Mouse (Mus musculus): ENCODE data around the gene Car10. TPM values are rescaled to one million over a fixed set of nuclear protein-coding genes. Genes with fewer than 3 reads are reported as not detected.

Car10 gene
- polyA plus RNA-seq, 1 experiment from 2014 or later = 3.6 TPM

DNA sequence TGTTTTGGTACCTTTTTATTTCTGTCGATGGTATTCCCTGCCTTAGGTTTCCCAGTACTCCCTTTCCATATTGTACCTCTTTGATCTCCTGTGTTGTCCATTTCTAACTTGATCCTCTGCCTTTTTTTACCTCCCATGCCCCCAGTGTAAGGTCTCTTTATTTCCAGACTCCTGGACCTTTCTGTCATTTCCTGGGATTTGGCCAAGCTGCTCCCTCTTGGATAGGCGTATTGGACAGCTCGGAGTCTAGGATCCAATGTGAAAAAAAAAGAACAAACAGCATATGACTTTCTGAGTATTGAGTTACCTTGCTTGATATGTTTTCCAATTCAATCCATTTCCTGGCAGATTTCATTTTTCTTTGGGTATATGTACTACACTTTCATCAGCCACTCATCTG, 102.2 kb downstream of the Car10 start:
- ATAC-seq (ENCODE audit: insufficient read depth, low FRiP score, low TSS enrichment) (no peak), DNase-seq (ENCODE audit: low spot score) (no peak)
- no peak overlapping the region for H3K9ac ChIP-seq (ENCODE audit: low read length)
- no peak overlapping the region for H3K4me3 ChIP-seq (ENCODE audit: low read depth, low read length)
- no peaks in the 10 kb centered on the region for H3K4me1 ChIP-seq (ENCODE audit: control insufficient read depth, insufficient read depth, low read length)
- H3K36me3 ChIP-seq (ENCODE audit: control insufficient read depth, insufficient read depth, low read length) = no peaks in the 10 kb centered on the region
- H3K27me3 ChIP-seq (ENCODE audit: control insufficient read depth, insufficient read depth, low read length) = no peaks in the 10 kb centered on the region
- no peak overlapping the region for H3K27ac ChIP-seq (ENCODE audit: low read depth, low read length)
- WGBS = 96% methylated on average over 3 of the region's 3 CpGs
- no peak overlapping the region for H3K4me2 ChIP-seq (ENCODE audit: low read depth)
- no peaks in the 10 kb centered on the region for H3K9me3 ChIP-seq (ENCODE audit: control insufficient read depth, low read length)

- Histone ChIP-seq H3K9me3 (ENCODE audit: control insufficient read depth, low read length) (no peaks in the 10 kb centered on the region), H3K4me2 (ENCODE audit: low read depth) (no peak overlapping the region), H3K4me1 (ENCODE audit: control insufficient read depth, insufficient read depth, low read length) (no peaks in the 10 kb centered on the region), H3K27me3 (ENCODE audit: control insufficient read depth, insufficient read depth, low read length) (no peaks in the 10 kb centered on the region), H3K36me3 (ENCODE audit: control insufficient read depth, insufficient read depth, low read length) (no peaks in the 10 kb centered on the region), H3K9ac (ENCODE audit: low read length) (no peak overlapping the region), H3K27ac (ENCODE audit: low read depth, low read length) (no peak overlapping the region), H3K4me3 (ENCODE audit: low read depth, low read length) (no peak overlapping the region)
- DNase-seq (ENCODE audit: low spot score) (no peak), ATAC-seq (ENCODE audit: insufficient read depth, low FRiP score, low TSS enrichment) (no peak)
Observed at GRCm38 (mm10) chr11:93217457-93217856, 119.6 kb downstream of the Car10 start.

- H3K4me3 ChIP-seq (ENCODE audit: low read depth, low read length) = no peak overlapping the region
- no peaks in the 10 kb centered on the region for H3K36me3 ChIP-seq (ENCODE audit: control insufficient read depth, insufficient read depth, low read length)
- no peaks in the 10 kb centered on the region for H3K27me3 ChIP-seq (ENCODE audit: control insufficient read depth, insufficient read depth, low read length)
- H3K27ac ChIP-seq (ENCODE audit: low read depth, low read length) = no peak overlapping the region
- H3K9ac ChIP-seq (ENCODE audit: low read length) = no peak overlapping the region
- H3K9me3 ChIP-seq (ENCODE audit: control insufficient read depth, low read length) = no peaks in the 10 kb centered on the region
- H3K4me1 ChIP-seq (ENCODE audit: control insufficient read depth, insufficient read depth, low read length) = no peaks in the 10 kb centered on the region
- no peak for ATAC-seq (ENCODE audit: insufficient read depth, low FRiP score, low TSS enrichment)
- DNase-seq (ENCODE audit: low spot score) = no peak
- no peak overlapping the region for H3K4me2 ChIP-seq (ENCODE audit: low read depth)
Observed at GRCm38 (mm10) chr11:93230057-93230456, 132.2 kb downstream of the Car10 start.

GRCm38 (mm10) chr11:93249771-93250265, 152.0 kb downstream of the Car10 start:
- Histone ChIP-seq H3K9ac (ENCODE audit: low read length) (no peak overlapping the region), H3K27me3 (ENCODE audit: control insufficient read depth, insufficient read depth, low read length) (no peaks in the 10 kb centered on the region), H3K4me1 (ENCODE audit: control insufficient read depth, insufficient read depth, low read length) (no peaks in the 10 kb centered on the region), H3K4me2 (ENCODE audit: low read depth) (no peak overlapping the region), H3K4me3 (ENCODE audit: low read depth, low read length) (no peak overlapping the region), H3K9me3 (ENCODE audit: control insufficient read depth, low read length) (no peaks in the 10 kb centered on the region), H3K36me3 (ENCODE audit: control insufficient read depth, insufficient read depth, low read length) (no peaks in the 10 kb centered on the region), H3K27ac (ENCODE audit: low read depth, low read length) (no peak overlapping the region)
- no peak for DNase-seq (ENCODE audit: low spot score)
- WGBS = 88% methylated on average over 6 of the region's 6 CpGs
- ATAC-seq (ENCODE audit: insufficient read depth, low FRiP score, low TSS enrichment) = no peak

DNA sequence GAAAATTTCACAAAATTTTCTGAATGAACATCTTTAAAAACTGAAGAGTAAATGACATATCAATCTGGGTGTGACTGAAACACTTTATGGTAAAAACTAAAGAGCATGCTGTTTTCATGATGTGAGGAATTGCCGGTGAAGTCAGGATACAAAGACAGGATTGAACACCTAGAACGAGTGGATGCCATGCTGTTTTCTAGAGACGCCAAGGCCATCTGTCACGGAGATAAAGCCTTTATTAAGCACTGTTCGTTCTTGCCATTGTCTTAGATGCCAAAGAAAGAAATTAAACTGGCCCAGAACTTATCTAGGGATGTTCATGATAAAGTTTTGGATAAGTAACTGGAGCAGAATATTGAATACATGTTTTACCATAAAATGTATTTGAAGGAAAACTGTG, 153.9 kb downstream of the Car10 start:
- Histone ChIP-seq H3K4me2 (ENCODE audit: low read depth) (no peak overlapping the region), H3K9ac (ENCODE audit: low read length) (no peak overlapping the region), H3K4me3 (ENCODE audit: low read depth, low read length) (no peak overlapping the region), H3K9me3 (ENCODE audit: control insufficient read depth, low read length) (no peaks in the 10 kb centered on the region), H3K27me3 (ENCODE audit: control insufficient read depth, insufficient read depth, low read length) (no peaks in the 10 kb centered on the region), H3K36me3 (ENCODE audit: control insufficient read depth, insufficient read depth, low read length) (no peaks in the 10 kb centered on the region), H3K27ac (ENCODE audit: low read depth, low read length) (no peak overlapping the region), H3K4me1 (ENCODE audit: control insufficient read depth, insufficient read depth, low read length) (no peaks in the 10 kb centered on the region)
- no peak for DNase-seq (ENCODE audit: low spot score)
- WGBS = 82% methylated on average over 5 of the region's 5 CpGs
- no peak for ATAC-seq (ENCODE audit: insufficient read depth, low FRiP score, low TSS enrichment)

GRCm38 (mm10) chr11:93263979-93264378, 166.2 kb downstream of the Car10 start:
- Histone ChIP-seq H3K4me1 (ENCODE audit: control insufficient read depth, insufficient read depth, low read length) (no peaks in the 10 kb centered on the region), H3K4me2 (ENCODE audit: low read depth) (no peak overlapping the region), H3K9ac (ENCODE audit: low read length) (no peak overlapping the region), H3K36me3 (ENCODE audit: control insufficient read depth, insufficient read depth, low read length) (no peaks in the 10 kb centered on the region), H3K27me3 (ENCODE audit: control insufficient read depth, insufficient read depth, low read length) (no peaks in the 10 kb centered on the region), H3K9me3 (ENCODE audit: control insufficient read depth, low read length) (no peaks in the 10 kb centered on the region), H3K27ac (ENCODE audit: low read depth, low read length) (no peak overlapping the region), H3K4me3 (ENCODE audit: low read depth, low read length) (no peak overlapping the region)
- 75% methylated on average over 3 of the region's 3 CpGs for WGBS
- ATAC-seq (ENCODE audit: insufficient read depth, low FRiP score, low TSS enrichment) (no peak), DNase-seq (ENCODE audit: low spot score) (no peak)

DNA sequence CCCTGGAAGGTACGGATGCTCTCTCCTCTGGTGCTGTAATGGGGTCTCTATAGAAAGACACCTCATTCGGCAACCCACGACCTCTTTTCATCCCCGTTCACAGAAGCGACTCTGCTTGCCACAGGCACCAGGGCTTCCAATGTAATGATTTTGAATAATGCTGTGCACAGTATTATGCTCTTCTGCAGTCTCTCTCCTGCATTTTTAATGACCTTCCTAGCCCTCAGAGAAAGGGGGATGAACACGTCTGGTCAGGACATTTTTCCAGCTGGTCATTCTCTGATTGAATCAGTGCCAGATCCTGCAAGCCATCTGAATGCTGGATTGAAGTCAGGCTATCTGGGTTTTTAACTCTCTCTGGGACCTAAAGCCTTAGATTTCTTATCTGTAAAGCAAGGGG, 174.2 kb downstream of the Car10 start:
- ATAC-seq (ENCODE audit: insufficient read depth, low FRiP score, low TSS enrichment) (no peak), DNase-seq (ENCODE audit: low spot score) (no peak)
- Histone ChIP-seq H3K4me3 (ENCODE audit: low read depth, low read length) (no peak overlapping the region), H3K4me1 (ENCODE audit: control insufficient read depth, insufficient read depth, low read length) (no peaks in the 10 kb centered on the region), H3K36me3 (ENCODE audit: control insufficient read depth, insufficient read depth, low read length) (no peaks in the 10 kb centered on the region), H3K27ac (ENCODE audit: low read depth, low read length) (no peak overlapping the region), H3K27me3 (ENCODE audit: control insufficient read depth, insufficient read depth, low read length) (no peaks in the 10 kb centered on the region), H3K9ac (ENCODE audit: low read length) (no peak overlapping the region), H3K9me3 (ENCODE audit: control insufficient read depth, low read length) (no peaks in the 10 kb centered on the region), H3K4me2 (ENCODE audit: low read depth) (no peak overlapping the region)
- 49% methylated on average over 6 of the region's 6 CpGs for WGBS

DNA sequence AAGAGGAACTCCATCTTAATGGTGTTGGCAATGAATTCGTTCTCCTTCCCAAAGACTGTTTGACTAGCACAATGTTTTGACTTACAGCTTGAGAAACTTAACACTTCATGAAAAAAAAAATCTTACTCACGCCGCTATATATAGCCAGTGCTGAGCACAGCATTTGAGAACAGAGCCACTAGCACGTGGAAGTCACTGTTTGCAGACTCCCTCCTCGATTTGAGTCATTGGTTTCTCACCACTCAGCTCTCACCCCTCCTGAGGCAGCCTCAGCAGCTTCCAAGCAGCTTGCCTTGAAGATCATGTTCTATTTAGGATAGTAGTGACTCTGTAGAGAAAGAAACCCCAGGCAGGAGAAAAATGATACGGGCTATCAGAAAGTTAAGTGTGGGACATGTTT, 176.1 kb downstream of the Car10 start:
- Histone ChIP-seq H3K4me3 (ENCODE audit: low read depth, low read length) (no peak overlapping the region), H3K4me1 (ENCODE audit: control insufficient read depth, insufficient read depth, low read length) (no peaks in the 10 kb centered on the region), H3K27ac (ENCODE audit: low read depth, low read length) (no peak overlapping the region), H3K27me3 (ENCODE audit: control insufficient read depth, insufficient read depth, low read length) (no peaks in the 10 kb centered on the region), H3K9ac (ENCODE audit: low read length) (no peak overlapping the region), H3K4me2 (ENCODE audit: low read depth) (no peak overlapping the region), H3K36me3 (ENCODE audit: control insufficient read depth, insufficient read depth, low read length) (no peaks in the 10 kb centered on the region), H3K9me3 (ENCODE audit: control insufficient read depth, low read length) (no peaks in the 10 kb centered on the region)
- ATAC-seq (ENCODE audit: insufficient read depth, low FRiP score, low TSS enrichment) (no peak), DNase-seq (ENCODE audit: low spot score) (no peak)
- 60% methylated on average over 6 of the region's 6 CpGs for WGBS

DNA sequence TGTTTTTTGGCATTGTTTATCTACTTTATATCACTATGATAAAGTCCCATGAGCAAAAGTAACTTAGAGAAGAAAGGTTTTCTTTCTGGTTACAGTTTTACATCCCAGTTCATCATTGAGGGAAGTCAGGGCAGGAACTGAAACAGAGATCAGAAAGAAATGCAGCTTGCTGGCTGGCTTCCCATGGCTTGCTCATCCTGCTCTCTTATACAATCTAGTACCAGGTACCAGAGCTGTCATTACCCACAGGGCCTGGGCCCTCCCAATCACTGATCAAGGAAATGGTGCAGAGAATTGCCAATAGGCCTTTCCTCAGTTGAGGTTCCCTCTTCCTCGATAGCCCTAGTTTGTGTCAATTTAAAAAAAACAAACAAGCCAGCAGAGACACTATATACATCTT, 195.8 kb downstream of the Car10 start:
- H3K4me3 ChIP-seq (ENCODE audit: low read depth, low read length) = no peak overlapping the region
- no peak overlapping the region for H3K4me2 ChIP-seq (ENCODE audit: low read depth)
- no peaks in the 10 kb centered on the region for H3K4me1 ChIP-seq (ENCODE audit: control insufficient read depth, insufficient read depth, low read length)
- no peak for ATAC-seq (ENCODE audit: insufficient read depth, low FRiP score, low TSS enrichment)
- no peaks in the 10 kb centered on the region for H3K9me3 ChIP-seq (ENCODE audit: control insufficient read depth, low read length)
- H3K27me3 ChIP-seq (ENCODE audit: control insufficient read depth, insufficient read depth, low read length) = no peaks in the 10 kb centered on the region
- H3K27ac ChIP-seq (ENCODE audit: low read depth, low read length) = no peak overlapping the region
- DNase-seq (ENCODE audit: low spot score) = no peak
- no peaks in the 10 kb centered on the region for H3K36me3 ChIP-seq (ENCODE audit: control insufficient read depth, insufficient read depth, low read length)
- WGBS = 89% methylated on average over 1 of the region's 1 CpGs
- no peak overlapping the region for H3K9ac ChIP-seq (ENCODE audit: low read length)
